Mouse (Mus musculus): Measurements from ENCODE around the gene Tcam1.
"Not testable (repeated sequence)": the region's sequence is repeated elsewhere in the genome, so short reads cannot be mapped to it uniquely, and the experiment has no call there.

The Tcam1 gene

DNA sequence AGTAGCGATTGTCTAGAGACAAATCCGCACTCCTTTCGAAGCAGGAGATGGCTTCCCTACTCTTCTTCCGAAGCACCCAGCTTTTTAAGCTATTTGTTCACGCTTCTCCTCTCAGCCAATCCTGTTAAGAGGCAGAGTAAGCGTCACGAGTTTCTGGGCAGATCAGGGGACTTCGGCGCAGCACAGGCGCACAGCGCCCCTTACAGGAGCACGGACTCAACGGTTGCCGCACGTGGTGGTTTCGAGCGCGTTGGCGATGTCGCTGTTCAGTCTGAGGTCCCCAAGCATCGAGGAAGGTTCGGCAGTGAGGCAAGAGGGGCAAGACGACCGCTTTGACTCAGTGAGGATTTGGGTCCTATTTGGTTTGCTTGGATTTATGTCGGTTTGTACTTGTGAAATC lies at the start of gene Tcam1:
Tcam1 (plus strand) TSS at position 219 of the 400 bp plus-strand sequence.
- DNase-seq (ENCODE audit: extremely low spot score), result peak; percentile 92

DNA sequence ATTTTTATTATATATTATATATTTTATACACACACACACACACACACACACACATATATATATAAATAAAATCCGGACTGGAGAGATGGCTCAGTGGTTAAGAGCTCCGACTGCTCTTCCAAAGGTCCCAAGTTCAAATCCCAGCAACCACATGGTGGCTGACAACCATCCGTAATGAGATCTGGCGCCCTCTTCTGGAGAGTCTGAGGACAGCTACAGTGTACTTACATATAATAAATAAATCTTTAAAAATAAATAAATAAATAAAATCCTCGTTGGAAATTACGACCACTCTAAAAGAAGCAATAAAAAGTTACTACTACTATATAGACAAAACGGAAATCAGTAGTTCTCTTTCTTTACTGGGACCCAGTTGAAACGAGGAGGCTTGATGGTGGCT lies 42.5 kb upstream of the Tcam1 start:
- not testable (repeated sequence) for DNase-seq (ENCODE audit: extremely low spot score)

GRCm38 (mm10) chr11:106246834-106247233 lies 29.6 kb upstream of the Tcam1 start:
- DNase-seq (ENCODE audit: extremely low spot score), result no peak

DNA sequence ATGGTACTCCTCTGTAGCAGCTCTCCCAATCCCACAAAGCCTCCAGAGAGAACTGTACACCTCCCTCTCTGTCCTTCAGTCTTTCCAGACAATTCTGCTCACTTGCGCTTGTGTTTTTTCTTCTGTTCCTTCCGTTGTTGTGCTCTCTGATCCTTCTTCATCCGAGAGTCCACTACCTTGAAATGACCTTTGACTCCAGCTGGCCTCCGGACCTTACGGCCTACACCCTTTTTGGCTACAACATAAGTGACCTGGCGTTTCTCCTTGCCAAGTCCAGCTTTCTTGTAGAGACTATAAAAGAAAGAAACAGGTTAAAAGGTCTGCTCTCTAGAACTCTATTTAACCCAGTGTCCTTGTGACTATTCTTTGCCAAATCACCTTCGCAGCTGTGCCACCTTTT lies 27.1 kb upstream of the Tcam1 start:
- DNase-seq (ENCODE audit: extremely low spot score), result no peak

DNA sequence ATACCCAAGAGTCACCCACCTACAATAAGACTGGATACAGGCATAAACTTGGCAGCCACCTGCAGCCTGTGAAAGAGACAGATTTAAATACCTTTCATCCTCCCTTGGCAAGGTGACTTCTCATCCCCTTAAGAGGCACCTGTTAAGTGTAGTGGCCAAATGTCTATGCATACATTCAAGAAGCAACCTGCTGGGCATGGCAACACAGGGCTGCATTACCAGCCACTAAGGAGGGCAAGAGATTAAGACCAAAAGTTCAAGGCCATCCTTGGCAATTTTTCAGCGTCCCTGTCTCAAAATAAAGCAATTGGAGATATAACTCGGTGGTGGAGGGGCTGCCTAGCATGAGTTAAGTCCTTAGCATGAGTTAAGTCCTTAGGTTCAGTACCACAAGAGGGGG lies 21.7 kb upstream of the Tcam1 start:
- DNase-seq (ENCODE audit: extremely low spot score), result no peak

- no peak for DNase-seq (ENCODE audit: extremely low spot score)
Measured at GRCm38 (mm10) chr11:106255174-106255573, 21.3 kb upstream of the Tcam1 start.

GRCm38 (mm10) chr11:106255685-106256451 lies 20.6 kb upstream of the Tcam1 start, which contains the start of the genes Ftsj3 and Psmc5:
Gene Ftsj3, minus strand, starts transcription at chr11:106256079.
Gene Psmc5, plus strand, starts transcription at chr11:106256154.
- DNase-seq (ENCODE audit: extremely low spot score), result peak; percentile 96

DNA sequence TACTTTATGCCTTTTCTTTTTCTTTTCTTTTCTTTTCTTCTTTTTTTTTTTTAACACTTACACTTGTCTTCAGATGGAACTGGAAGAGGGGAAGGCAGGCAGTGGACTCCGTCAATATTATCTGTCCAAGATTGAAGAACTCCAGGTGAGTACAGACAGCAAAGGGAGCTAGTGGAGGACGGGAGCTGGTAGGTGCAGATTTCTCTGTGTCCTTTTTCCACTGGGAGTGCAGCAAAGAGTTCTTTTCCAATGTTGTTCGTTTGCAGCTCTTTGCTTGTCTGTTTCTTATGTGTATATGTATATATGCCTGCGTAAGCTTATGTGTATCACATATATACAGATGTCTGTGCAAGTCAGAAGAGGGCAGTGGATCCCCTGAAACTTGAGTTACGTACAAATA lies 19.7 kb upstream of the Tcam1 start:
- no peak for DNase-seq (ENCODE audit: extremely low spot score)

- no peak for DNase-seq (ENCODE audit: extremely low spot score)
Measured at GRCm38 (mm10) chr11:106260826-106261450, 15.5 kb upstream of the Tcam1 start.

DNA sequence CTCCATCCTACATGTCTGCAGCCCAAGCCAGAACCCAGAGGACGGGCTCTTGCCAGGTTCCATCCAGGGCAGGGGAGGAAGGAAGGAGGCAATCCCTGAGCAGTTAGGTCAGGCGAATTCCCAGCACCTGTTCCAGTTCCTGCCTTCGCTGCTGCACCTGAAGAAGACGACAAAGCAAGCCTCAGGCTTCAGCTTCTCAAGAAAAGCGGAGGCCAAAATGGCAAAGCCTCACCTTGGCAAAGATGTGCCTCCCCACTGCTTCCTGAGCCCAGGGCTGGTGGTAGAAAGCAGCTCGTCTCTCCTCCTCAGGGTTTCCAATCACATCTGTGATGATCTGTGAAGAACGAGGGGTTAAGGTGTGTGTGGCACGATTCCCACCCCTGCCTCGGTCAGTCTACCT lies 12.5 kb upstream of the Tcam1 start:
- no peak for DNase-seq (ENCODE audit: extremely low spot score)

GRCm38 (mm10) chr11:106264988-106265387 lies 11.5 kb upstream of the Tcam1 start:
- no peak for DNase-seq (ENCODE audit: extremely low spot score)

DNA sequence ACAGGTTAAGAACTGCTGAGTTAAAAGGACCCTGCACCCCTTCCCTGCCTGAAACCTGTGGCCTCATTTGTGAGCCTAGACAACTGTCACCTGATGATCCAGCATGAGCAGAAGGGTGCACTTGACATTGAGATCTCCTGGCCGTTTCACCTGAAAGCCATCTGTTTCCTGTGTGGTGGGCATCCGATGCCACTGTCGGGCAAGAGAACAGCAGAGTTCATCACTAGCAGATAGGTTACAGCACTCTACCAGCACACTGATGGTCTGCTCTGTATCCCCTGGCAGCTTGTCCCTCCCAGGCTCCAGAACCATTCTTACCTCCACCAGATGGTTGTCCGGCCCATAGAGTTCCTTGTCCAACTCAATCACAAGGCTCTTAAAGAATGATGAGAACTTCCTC lies 10.9 kb upstream of the Tcam1 start:
- DNase-seq (ENCODE audit: extremely low spot score), result no peak

- DNase-seq (ENCODE audit: extremely low spot score), result no peak
Measured at GRCm38 (mm10) chr11:106266431-106266830, 10.0 kb upstream of the Tcam1 start.

DNA sequence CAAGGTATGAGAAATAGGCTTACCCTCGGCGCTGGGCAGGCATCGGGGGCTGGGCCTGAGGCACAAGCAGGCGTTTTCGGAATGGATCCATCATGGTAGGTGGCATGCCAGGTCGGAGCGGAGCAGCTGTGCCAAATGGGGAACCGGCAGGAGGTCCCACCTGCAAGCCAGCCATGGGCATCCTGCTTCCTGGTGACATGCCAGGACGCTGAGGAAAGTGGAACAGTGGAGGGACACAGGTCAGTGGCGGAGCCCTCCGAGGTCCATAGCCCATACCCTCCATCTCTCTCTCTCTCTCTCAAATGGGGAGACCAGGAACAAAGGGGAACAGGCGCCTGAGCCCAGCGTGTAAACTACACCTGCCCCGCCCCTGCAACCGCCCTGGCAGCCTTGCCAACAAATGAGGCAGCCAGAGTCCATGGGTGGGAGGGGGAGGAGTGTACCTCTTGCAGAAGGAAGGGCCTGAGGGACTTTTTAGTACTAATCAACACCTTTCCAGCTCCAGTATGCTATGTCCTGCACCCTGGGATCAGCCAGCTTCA lies 9.1 kb upstream of the Tcam1 start:
- no peak for DNase-seq (ENCODE audit: extremely low spot score)

DNA sequence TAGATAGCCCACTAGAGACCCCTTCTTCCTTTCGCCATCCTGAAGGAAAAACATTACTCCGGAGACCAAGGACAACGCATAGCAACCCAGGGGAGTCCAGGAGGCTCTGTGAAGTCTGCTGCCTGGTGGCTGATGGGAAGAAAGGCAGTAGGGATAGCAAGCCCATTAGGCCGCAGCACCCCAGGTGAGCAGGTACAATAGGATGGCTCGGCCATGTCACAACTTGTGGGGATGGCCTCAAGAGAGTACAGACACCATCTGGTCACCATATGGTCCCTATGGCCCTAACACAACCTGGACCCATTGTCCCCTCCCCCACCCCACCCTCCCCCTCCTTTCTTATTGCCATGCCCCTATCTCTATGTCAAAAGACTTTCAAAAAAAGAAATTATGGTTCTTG lies 8.6 kb upstream of the Tcam1 start:
- DNase-seq (ENCODE audit: extremely low spot score), result no peak

- DNase-seq (ENCODE audit: extremely low spot score), result peak; percentile 60
Measured at GRCm38 (mm10) chr11:106268326-106269059, 8.0 kb upstream of the Tcam1 start.

DNA sequence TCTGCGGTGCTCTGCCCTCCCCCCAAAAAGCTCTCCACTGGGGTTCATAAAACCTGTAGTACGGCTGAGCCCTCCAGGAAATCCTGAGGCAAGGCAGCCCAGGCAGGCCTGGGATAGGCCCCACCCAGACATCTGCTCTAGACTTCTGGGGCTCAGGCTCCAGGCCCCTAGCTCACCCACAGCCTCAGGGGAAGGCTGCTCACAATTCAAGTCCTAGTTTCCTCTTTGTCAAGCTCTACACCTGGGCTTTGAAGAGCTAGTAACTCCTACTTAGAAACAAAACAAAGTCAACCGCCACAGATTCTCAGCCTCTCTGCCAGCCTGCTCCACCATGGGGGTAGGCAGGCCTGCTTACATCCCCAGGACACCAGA lies 7.4 kb upstream of the Tcam1 start:
- peak; percentile 40 for DNase-seq (ENCODE audit: extremely low spot score)

- DNase-seq (ENCODE audit: extremely low spot score), result peak; percentile 36
Measured at GRCm38 (mm10) chr11:106271131-106271793, 5.2 kb upstream of the Tcam1 start.

DNA sequence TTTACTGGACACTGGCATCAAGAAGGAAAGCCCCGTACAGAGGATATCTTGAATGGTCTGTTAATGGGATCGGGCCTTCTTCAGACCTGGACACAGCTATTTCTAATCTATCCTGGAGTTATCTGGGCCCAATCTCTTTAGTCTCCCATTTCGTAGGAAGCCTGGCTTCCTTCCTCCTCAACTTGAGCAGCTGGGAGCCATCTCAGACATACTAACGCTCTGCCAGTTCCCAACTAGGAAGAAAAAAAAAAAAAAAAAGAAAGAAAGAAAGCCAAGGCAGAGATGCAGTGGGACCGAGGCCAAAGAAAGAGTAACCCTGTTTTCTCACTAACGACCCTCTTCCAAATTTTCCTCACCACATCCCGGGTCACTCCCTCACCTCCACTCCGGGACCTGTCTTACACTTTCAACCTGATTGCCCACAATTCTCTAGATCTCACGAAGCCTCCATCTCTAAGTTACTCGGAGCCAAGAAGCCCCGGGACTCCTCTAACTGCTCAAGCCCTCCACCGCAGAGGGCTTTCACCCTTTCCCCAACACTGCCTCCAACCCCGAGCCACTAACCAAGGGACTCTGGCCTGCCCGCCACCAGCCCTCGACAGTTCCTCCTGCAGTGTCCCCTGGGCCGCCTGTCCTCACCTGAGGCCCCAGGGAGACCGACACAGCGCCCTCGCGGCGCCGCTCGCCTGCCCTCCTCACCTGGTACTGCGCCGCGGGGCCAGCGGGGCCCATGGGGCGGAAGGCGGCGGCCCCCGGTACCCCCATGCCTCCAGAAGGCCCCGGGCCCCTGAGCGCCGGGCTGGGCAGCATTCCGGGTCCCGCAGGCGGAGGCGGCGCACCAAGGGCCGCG lies 4.5 kb upstream of the Tcam1 start:
- no peak for DNase-seq (ENCODE audit: extremely low spot score)

- peak; percentile 100 for DNase-seq (ENCODE audit: extremely low spot score)
Measured at GRCm38 (mm10) chr11:106272644-106273310, 3.7 kb upstream of the Tcam1 start, which contains the start of gene Smarcd2. Gene Smarcd2, minus strand, starts transcription at chr11:106272972.

Measured in embryo, embryonic 9.5 days (tissue).